Mouse (Mus musculus) liver, embryonic 12.5 days (tissue): ENCODE data around the gene Zfp423. TPM values are rescaled to one million over a fixed set of nuclear protein-coding genes. Genes with fewer than 3 reads are reported as not detected.

Source experiments
- ATAC-seq: fragments of 200-750 bp; cut with Nextera tagmentation; 2 replicates; pipeline ENCODE4 v1.8.0; 2017; ENCODE audit warnings: moderate number of reproducible peaks, mild to moderate bottlenecking, moderate library complexity
- H3K27ac ChIP-seq: fragments of 300-500 bp; sonication (generic); 2 replicates; pipeline ENCODE4 v1.5.1; 2016; ENCODE audit warnings: mild to moderate bottlenecking
- H3K27me3 ChIP-seq: fragments of 300-500 bp; sonication (generic); replicated peaks from 2 replicates; pipeline ENCODE4 v1.6.1; 2016; ENCODE audit warnings: mild to moderate bottlenecking, moderate library complexity
- H3K36me3 ChIP-seq: fragments of 300-500 bp; sonication (generic); 2 replicates; pipeline ENCODE4 v1.6.1; 2016; ENCODE audit warnings: mild to moderate bottlenecking, moderate library complexity
- H3K4me1 ChIP-seq: fragments of 300-500 bp; sonication (generic); 2 replicates; pipeline ENCODE4 v1.6.1; 2016
- H3K4me2 ChIP-seq: fragments of 300-500 bp; sonication (generic); 2 replicates; pipeline ENCODE4 v1.6.1; 2016; ENCODE audit warnings: mild to moderate bottlenecking, moderate library complexity
- H3K4me3 ChIP-seq: fragments of 300-500 bp; sonication (generic); 2 replicates; pipeline ENCODE4 v1.5.1; 2016; ENCODE audit warnings: mild to moderate bottlenecking, moderate library complexity
- H3K9ac ChIP-seq: fragments of 300-500 bp; sonication (generic); 2 replicates; pipeline ENCODE4 v1.6.1; 2016; ENCODE audit warnings: mild to moderate bottlenecking, moderate library complexity
- H3K9me3 ChIP-seq: fragments of 300-500 bp; sonication (generic); replicated peaks from 2 replicates; pipeline ENCODE4 v1.6.1; 2016; ENCODE audit warnings: mild to moderate bottlenecking, moderate library complexity
- WGBS: fragments of 180-500 bp; shearing (Covaris S2); methylation state at CpG from one replicate; pipeline ENCODE4 v1.1.7; 2016; ENCODE audit not compliant: insufficient replicate concordance; 5-methylcytosine and 5-hydroxymethylcytosine counted together
- polyA plus RNA-seq: library from polyadenylated mRNA; unstranded; fragments of >200 nt; fragmentation: Nextera tagmentation; extraction: Ambion mirVana; gene quantifications from 2 replicates; pipeline ENCODE4 v1.2.1, GENCODE M21; 2016

Gene Zfp423
- polyA plus RNA-seq, 1 experiment from 2014 or later, result 2.5 TPM

- Histone ChIP-seq H3K9ac (no peak overlapping the region), H3K4me2 (no peak overlapping the region), H3K4me1 (no peaks in the 10 kb centered on the region), H3K36me3 (no peaks in the 10 kb centered on the region), H3K4me3 (no peak overlapping the region), H3K9me3 (no peaks in the 10 kb centered on the region), H3K27me3 (no peaks in the 10 kb centered on the region), H3K27ac (no peak overlapping the region)
- 70% methylated on average over 17 of the region's 17 CpGs for WGBS
- no peak for ATAC-seq
These were observed 147.9 kb downstream of the Zfp423 start for GRCm38 (mm10) chr8:87811399-87812068.

- no peak overlapping the region for H3K27ac ChIP-seq
- no peaks in the 10 kb centered on the region for H3K36me3 ChIP-seq
- no peaks in the 10 kb centered on the region for H3K27me3 ChIP-seq
- no peaks in the 10 kb centered on the region for H3K9me3 ChIP-seq
- H3K4me3 ChIP-seq, result no peak overlapping the region
- H3K4me1 ChIP-seq, result no peaks in the 10 kb centered on the region
- WGBS, result 40% methylated on average over 6 of the region's 6 CpGs
- H3K4me2 ChIP-seq, result no peak overlapping the region
- no peak for ATAC-seq
- no peak overlapping the region for H3K9ac ChIP-seq
These were observed 148.6 kb downstream of the Zfp423 start for GRCm38 (mm10) chr8:87810771-87811170.

GRCm38 (mm10) chr8:87804327-87804900 is 155.0 kb downstream of the Zfp423 start:
- Histone ChIP-seq H3K4me1 (no peaks in the 10 kb centered on the region), H3K36me3 (no peaks in the 10 kb centered on the region), H3K4me3 (no peak overlapping the region), H3K27ac (no peak overlapping the region), H3K27me3 (no peaks in the 10 kb centered on the region), H3K9ac (no peak overlapping the region), H3K9me3 (no peaks in the 10 kb centered on the region), H3K4me2 (no peak overlapping the region)
- ATAC-seq, result no peak
- WGBS, result 45% methylated on average over 11 of the region's 11 CpGs

- H3K4me2 ChIP-seq, result no peak overlapping the region
- H3K4me1 ChIP-seq, result no peaks in the 10 kb centered on the region
- H3K36me3 ChIP-seq, result no peaks in the 10 kb centered on the region
- 71% methylated on average over 10 of the region's 10 CpGs for WGBS
- H3K27me3 ChIP-seq, result no peaks in the 10 kb centered on the region
- H3K4me3 ChIP-seq, result no peak overlapping the region
- H3K9me3 ChIP-seq, result no peaks in the 10 kb centered on the region
- no peak overlapping the region for H3K9ac ChIP-seq
- ATAC-seq, result no peak
- no peak overlapping the region for H3K27ac ChIP-seq
These were observed 156.0 kb downstream of the Zfp423 start for GRCm38 (mm10) chr8:87803437-87803836.

- Histone ChIP-seq H3K27me3 (no peaks in the 10 kb centered on the region), H3K27ac (no peak overlapping the region), H3K4me2 (no peak overlapping the region), H3K36me3 (no peaks in the 10 kb centered on the region), H3K4me1 (no peaks in the 10 kb centered on the region), H3K4me3 (no peak overlapping the region), H3K9me3 (no peaks in the 10 kb centered on the region), H3K9ac (no peak overlapping the region)
- WGBS, result 45% methylated on average over 3 of the region's 3 CpGs
- ATAC-seq, result no peak
These were observed 156.8 kb downstream of the Zfp423 start for GRCm38 (mm10) chr8:87802571-87802970.

GRCm38 (mm10) chr8:87800121-87800520 is 159.3 kb downstream of the Zfp423 start:
- WGBS, result 76% methylated on average over 11 of the region's 11 CpGs
- no peaks in the 10 kb centered on the region for H3K36me3 ChIP-seq
- no peaks in the 10 kb centered on the region for H3K27me3 ChIP-seq
- H3K4me1 ChIP-seq, result no peaks in the 10 kb centered on the region
- no peak overlapping the region for H3K4me3 ChIP-seq
- H3K9me3 ChIP-seq, result no peaks in the 10 kb centered on the region
- ATAC-seq, result no peak
- no peak overlapping the region for H3K9ac ChIP-seq
- no peak overlapping the region for H3K4me2 ChIP-seq
- no peak overlapping the region for H3K27ac ChIP-seq

GRCm38 (mm10) chr8:87796234-87796633 is 163.2 kb downstream of the Zfp423 start:
- H3K4me3 ChIP-seq, result no peak overlapping the region
- H3K36me3 ChIP-seq, result no peaks in the 10 kb centered on the region
- H3K27ac ChIP-seq, result no peak overlapping the region
- ATAC-seq, result no peak
- no peak overlapping the region for H3K4me2 ChIP-seq
- WGBS, result 55% methylated on average over 7 of the region's 7 CpGs
- H3K4me1 ChIP-seq, result no peaks in the 10 kb centered on the region
- H3K9me3 ChIP-seq, result no peaks in the 10 kb centered on the region
- no peaks in the 10 kb centered on the region for H3K27me3 ChIP-seq
- H3K9ac ChIP-seq, result no peak overlapping the region

GRCm38 (mm10) chr8:87794639-87795038 is 164.8 kb downstream of the Zfp423 start:
- H3K4me2 ChIP-seq, result no peak overlapping the region
- no peak overlapping the region for H3K27ac ChIP-seq
- H3K36me3 ChIP-seq, result no peaks in the 10 kb centered on the region
- 78% methylated on average over 10 of the region's 10 CpGs for WGBS
- H3K4me1 ChIP-seq, result no peaks in the 10 kb centered on the region
- no peak overlapping the region for H3K9ac ChIP-seq
- H3K9me3 ChIP-seq, result no peaks in the 10 kb centered on the region
- H3K27me3 ChIP-seq, result no peaks in the 10 kb centered on the region
- no peak overlapping the region for H3K4me3 ChIP-seq
- ATAC-seq, result no peak

GRCm38 (mm10) chr8:87791103-87791502 is 168.3 kb downstream of the Zfp423 start:
- H3K4me2 ChIP-seq, result no peak overlapping the region
- no peaks in the 10 kb centered on the region for H3K9me3 ChIP-seq
- H3K4me3 ChIP-seq, result no peak overlapping the region
- H3K27ac ChIP-seq, result no peak overlapping the region
- H3K27me3 ChIP-seq, result no peaks in the 10 kb centered on the region
- ATAC-seq, result no peak
- H3K36me3 ChIP-seq, result no peaks in the 10 kb centered on the region
- no peak overlapping the region for H3K9ac ChIP-seq
- H3K4me1 ChIP-seq, result no peaks in the 10 kb centered on the region
- WGBS, result 52% methylated on average over 6 of the region's 6 CpGs

GRCm38 (mm10) chr8:87784641-87785439 is 174.6 kb downstream of the Zfp423 start:
- H3K27ac ChIP-seq, result no peak overlapping the region
- no peaks in the 10 kb centered on the region for H3K27me3 ChIP-seq
- no peak overlapping the region for H3K4me2 ChIP-seq

GRCm38 (mm10) chr8:87784227-87784626 is 175.2 kb downstream of the Zfp423 start:
- H3K36me3 ChIP-seq, result no peaks in the 10 kb centered on the region
- no peak overlapping the region for H3K27ac ChIP-seq
- no peak overlapping the region for H3K4me2 ChIP-seq
- no peaks in the 10 kb centered on the region for H3K9me3 ChIP-seq
- WGBS, result 63% methylated on average over 13 of the region's 13 CpGs
- ATAC-seq, result no peak
- H3K9ac ChIP-seq, result no peak overlapping the region
- H3K4me3 ChIP-seq, result no peak overlapping the region
- H3K27me3 ChIP-seq, result no peaks in the 10 kb centered on the region
- 0 out of 2 replicates have a peak, but pooled peaks cover 4% of the 10 kb centered on the region for H3K4me1 ChIP-seq

More at GRCm38 (mm10) chr8:87784641-87785439, 174.6 kb downstream of the Zfp423 start:
- Histone ChIP-seq H3K36me3 (no peaks in the 10 kb centered on the region), H3K4me3 (no peak overlapping the region), H3K9me3 (no peaks in the 10 kb centered on the region), H3K9ac (no peak overlapping the region), H3K4me1 (0 out of 2 replicates have a peak, but pooled peaks cover 4% of the 10 kb centered on the region)
- no peak for ATAC-seq
- 73% methylated on average over 13 of the region's 13 CpGs for WGBS

- Histone ChIP-seq H3K27me3 (no peaks in the 10 kb centered on the region), H3K9me3 (no peaks in the 10 kb centered on the region), H3K4me3 (no peak overlapping the region), H3K4me2 (no peak overlapping the region), H3K27ac (no peak overlapping the region), H3K36me3 (no peaks in the 10 kb centered on the region), H3K4me1 (0 out of 2 replicates have a peak, but pooled peaks cover 4% of the 10 kb centered on the region), H3K9ac (no peak overlapping the region)
- 75% methylated on average over 15 of the region's 15 CpGs for WGBS
- ATAC-seq, result no peak
These were observed 176.2 kb downstream of the Zfp423 start for GRCm38 (mm10) chr8:87783198-87783597.
